Comparison of ENCODE assay signal across 8 mouse cellular contexts in genomic region chr9:46230450-46230975, GRCm38 (mm10). TPM values are rescaled to one million over a fixed set of nuclear protein-coding genes. Genes with fewer than 3 reads are reported as not detected.
DNase-seq lines count a peak whose midpoint lies in the region; ATAC-seq and TF ChIP-seq lines count a peak whose summit lies in the region.

No protein-coding gene starts in this region.

- 15% methylated on average over 13 of the region's 13 CpGs for WGBS in neural tube, embryonic 11.5 days
- WGBS in liver, embryonic 11.5 days, result 31% methylated on average over 13 of the region's 13 CpGs
- 17% methylated on average over 13 of the region's 13 CpGs for WGBS in stomach, postnatal 0 days

- DNase-seq in embryo, embryonic 10 days (ENCODE audit: low spot score), result peak; percentile 33
- no peak for DNase-seq in embryo, embryonic 9.5 days (ENCODE audit: extremely low spot score)
- DNase-seq in neural tube, embryonic 11.5 days (ENCODE audit: low spot score), result peak; percentile 16
- no peak for DNase-seq in neural tube, embryonic 10.5 days (ENCODE audit: extremely low spot score, low spot score)
- DNase-seq in liver, embryonic 11.5 days (ENCODE audit: low spot score), result no peak
- DNase-seq in stomach, postnatal 0 days (ENCODE audit: low spot score), result no peak
- no peak for DNase-seq in cerebellum, adult 11-12 months
- no peak for DNase-seq in lung, postnatal 14 days

- H3K27me3 ChIP-seq in neural tube, embryonic 11.5 days (ENCODE audit: control insufficient read depth, insufficient read depth, low read length), result peaks cover 2% of the 10 kb centered on the region; the same call in 1 of the 2 replicates
- H3K27me3 ChIP-seq in liver, embryonic 11.5 days (replicated peaks; ENCODE audit: control insufficient read depth, insufficient read depth, low read length), result no peaks in the 10 kb centered on the region; the same call in none of the 2 replicates
- no peaks in the 10 kb centered on the region for H3K27me3 ChIP-seq in stomach, postnatal 0 days (ENCODE audit: control insufficient read depth, insufficient read depth, low read length)

- no peaks in the 10 kb centered on the region for H3K9me3 ChIP-seq in neural tube, embryonic 11.5 days (ENCODE audit: control insufficient read depth, low read length)
- H3K9me3 ChIP-seq in liver, embryonic 11.5 days (ENCODE audit: control insufficient read depth, low read length), result no peaks in the 10 kb centered on the region
- no peaks in the 10 kb centered on the region for H3K9me3 ChIP-seq in stomach, postnatal 0 days (ENCODE audit: control insufficient read depth, low read length)

- H3K27ac ChIP-seq in neural tube, embryonic 11.5 days (ENCODE audit: low read depth, low read length), result no peak overlapping the region
- H3K27ac ChIP-seq in liver, embryonic 11.5 days (ENCODE audit: low read depth, low read length), result peak overlapping the region; percentile 49; the same call in 1 of the 2 replicates
- H3K27ac ChIP-seq in stomach, postnatal 0 days (replicated peaks), result no peak overlapping the region

- ATAC-seq in neural tube, embryonic 11.5 days (ENCODE audit: insufficient read depth, low FRiP score, low TSS enrichment), result no peak
- ATAC-seq in liver, embryonic 11.5 days (replicated peaks; ENCODE audit: low FRiP score), result no peak; the same call in 1 of the 2 replicates
- no peak for ATAC-seq in stomach, postnatal 0 days (ENCODE audit: low FRiP score, low TSS enrichment)

- no peak for TF ChIP-seq EP300 in stomach, postnatal 0 days (optimal IDR thresholded peaks at IDR 0.05)

- H3K4me3 ChIP-seq in neural tube, embryonic 11.5 days (ENCODE audit: low read depth, low read length), result peak overlapping the region; percentile 38
- peak overlapping the region; percentile 60 for H3K4me3 ChIP-seq in liver, embryonic 11.5 days (ENCODE audit: low read depth, low read length)
- peak overlapping the region; percentile 26; the same call in 1 of the 2 replicates for H3K4me3 ChIP-seq in stomach, postnatal 0 days (ENCODE audit: low read depth, low read length)

- no peaks in the 10 kb centered on the region for H3K4me1 ChIP-seq in neural tube, embryonic 11.5 days (ENCODE audit: control insufficient read depth, insufficient read depth, low read length)
- peaks cover 10% of the 10 kb centered on the region; the same call in 1 of the 2 replicates for H3K4me1 ChIP-seq in liver, embryonic 11.5 days (replicated peaks; ENCODE audit: control insufficient read depth, insufficient read depth, low read length)
- H3K4me1 ChIP-seq in stomach, postnatal 0 days (replicated peaks; ENCODE audit: control insufficient read depth, insufficient read depth), result 0 out of 2 replicates have a peak, but pooled peaks cover 2% of the 10 kb centered on the region

- H3K9ac ChIP-seq in neural tube, embryonic 11.5 days (ENCODE audit: low read length), result peak overlapping the region; percentile 56
- H3K9ac ChIP-seq in liver, embryonic 11.5 days (ENCODE audit: low read depth, low read length), result peak overlapping the region; percentile 71
- peak overlapping the region; percentile 38; the same call in 1 of the 2 replicates for H3K9ac ChIP-seq in stomach, postnatal 0 days (ENCODE audit: low read length)

- no peaks in the 10 kb centered on the region for H3K36me3 ChIP-seq in neural tube, embryonic 11.5 days (ENCODE audit: control insufficient read depth, insufficient read depth, low read length)
- H3K36me3 ChIP-seq in liver, embryonic 11.5 days (ENCODE audit: control insufficient read depth, insufficient read depth, low read length), result no peaks in the 10 kb centered on the region
- no peaks in the 10 kb centered on the region for H3K36me3 ChIP-seq in stomach, postnatal 0 days (ENCODE audit: control insufficient read depth, insufficient read depth, low read length)

- H3K4me2 ChIP-seq in neural tube, embryonic 11.5 days (ENCODE audit: low read depth), result peak overlapping the region; percentile 69
- H3K4me2 ChIP-seq in liver, embryonic 11.5 days, result peak overlapping the region; percentile 86
- H3K4me2 ChIP-seq in stomach, postnatal 0 days (replicated peaks; ENCODE audit: low read depth), result peak overlapping the region; percentile 58

- TF ChIP-seq CTCF in stomach, postnatal 0 days (IDR thresholded peaks at IDR 0.05; ENCODE audit: low read depth), result no peak

RNA-seq across cellular contexts. Expression of gene Apoa1, which starts 2.1 kb away (rescaled TPM):
- 1.4 and 2.1 TPM in 2 replicates for polyA plus RNA-seq in neural tube, embryonic 11.5 days (2014; fragmentation: Nextera tagmentation; extraction: Ambion mirVana)
- 1,257 and 1,278 TPM in 2 replicates for polyA plus RNA-seq in liver, embryonic 11.5 days (2014; fragmentation: Nextera tagmentation; extraction: Ambion mirVana)
- 318 and 335 TPM in 2 replicates for polyA plus RNA-seq in stomach, postnatal 0 days (2015; fragmentation: Nextera tagmentation; extraction: Ambion mirVana)

RNA-seq across cellular contexts. Expression of gene Apoc3, which starts 4.9 kb away (rescaled TPM):
- polyA plus RNA-seq in neural tube, embryonic 11.5 days (2014; fragmentation: Nextera tagmentation; extraction: Ambion mirVana), result not detected in 2 replicates
- 1.4 and 4.2 TPM in 2 replicates for polyA plus RNA-seq in liver, embryonic 11.5 days (2014; fragmentation: Nextera tagmentation; extraction: Ambion mirVana)
- polyA plus RNA-seq in stomach, postnatal 0 days (2015; fragmentation: Nextera tagmentation; extraction: Ambion mirVana), result 0.58 and 1.2 TPM in 2 replicates

RNA-seq across cellular contexts. Expression of gene Apoa4, which starts 10.0 kb away (rescaled TPM):
- polyA plus RNA-seq in neural tube, embryonic 11.5 days (2014; fragmentation: Nextera tagmentation; extraction: Ambion mirVana), result not detected in 2 replicates
- not detected in 2 replicates for polyA plus RNA-seq in liver, embryonic 11.5 days (2014; fragmentation: Nextera tagmentation; extraction: Ambion mirVana)
- polyA plus RNA-seq in stomach, postnatal 0 days (2015; fragmentation: Nextera tagmentation; extraction: Ambion mirVana), result 13.7 and 20.3 TPM in 2 replicates

RNA-seq across cellular contexts. Expression of gene Apoa5, which starts 37.9 kb away (rescaled TPM):
- not detected in 2 replicates for polyA plus RNA-seq in neural tube, embryonic 11.5 days (2014; fragmentation: Nextera tagmentation; extraction: Ambion mirVana)
- polyA plus RNA-seq in liver, embryonic 11.5 days (2014; fragmentation: Nextera tagmentation; extraction: Ambion mirVana), result 0.21 and 0.38 TPM in 2 replicates
- polyA plus RNA-seq in stomach, postnatal 0 days (2015; fragmentation: Nextera tagmentation; extraction: Ambion mirVana), result 0.47 and 1.0 TPM in 2 replicates

RNA-seq across cellular contexts. Expression of gene Zpr1, which starts 42.4 kb away (rescaled TPM):
- 60.3 and 67.6 TPM in 2 replicates for polyA plus RNA-seq in neural tube, embryonic 11.5 days (2014; fragmentation: Nextera tagmentation; extraction: Ambion mirVana)
- polyA plus RNA-seq in liver, embryonic 11.5 days (2014; fragmentation: Nextera tagmentation; extraction: Ambion mirVana), result 92.6 and 96.7 TPM in 2 replicates
- polyA plus RNA-seq in stomach, postnatal 0 days (2015; fragmentation: Nextera tagmentation; extraction: Ambion mirVana), result 30.8 and 32.6 TPM in 2 replicates

Comparison
In these comparisons a context has a peak if more than half of its experiments do, and no peak if none do; other contexts are left out.
1. DNase-seq: peak in embryo, embryonic 10 days (single experiment) and neural tube, embryonic 11.5 days (single experiment); none in embryo, embryonic 9.5 days (single experiment), neural tube, embryonic 10.5 days (single experiment), liver, embryonic 11.5 days (single experiment), stomach, postnatal 0 days (single experiment), cerebellum, adult 11-12 months (single experiment) and lung, postnatal 14 days (single experiment).
2. RNA of gene Apoa1, which starts 2.1 kb away (polyA plus RNA-seq): 1,257 to 1,278 TPM in liver, embryonic 11.5 days and 318 to 335 TPM in stomach, postnatal 0 days; 1.4 to 2.1 TPM in neural tube, embryonic 11.5 days; every median in the first group is over 100 times any median in the second.
3. RNA of gene Apoa4, which starts 10.0 kb away (polyA plus RNA-seq): 13.7 to 20.3 TPM in stomach, postnatal 0 days; not detected in neural tube, embryonic 11.5 days and not detected in liver, embryonic 11.5 days; every median in the first group is over 10 times any median in the second.
4. Peak in every context shown above with its lines, with median percentiles within 50 percentile points of each other: H3K4me2 ChIP-seq, H3K4me3 ChIP-seq and H3K9ac ChIP-seq.